Mouse (Mus musculus) T-helper 1 cell (primary cell): ENCODE measurements around the gene Rhou.

Experiments
- in situ Hi-C: fragments of 300-600 bp; cut with MboI, MseI; formaldehyde crosslinking; loops from one replicate; pipeline ENCODE4 v1.15.1; 2025; ENCODE audit warnings: high pct_unique_total_duplicates

Gene Rhou

GRCm38 (mm10) chr8:123649483-123649882 lies 4.2 kb upstream of the Rhou start:
- in situ Hi-C loops = no loop called here

- in situ Hi-C loops = no loop called here
Observed at GRCm38 (mm10) chr8:123651390-123652098, 2.2 kb upstream of the Rhou start.

- in situ Hi-C loops = no loop called here
Observed at GRCm38 (mm10) chr8:123652641-123653040, 1.1 kb upstream of the Rhou start.

GRCm38 (mm10) chr8:123653994-123654569 lies 353 bp downstream of the Rhou start:
- in situ Hi-C loops = no loop called here

GRCm38 (mm10) chr8:123654763-123655162 lies 1.0 kb downstream of the Rhou start:
- in situ Hi-C loops = no loop called here

- in situ Hi-C loops = no loop called here
Observed at GRCm38 (mm10) chr8:123655351-123655779, 1.6 kb downstream of the Rhou start.

- in situ Hi-C loops = no loop called here
Observed at GRCm38 (mm10) chr8:123657826-123658225, 4.1 kb downstream of the Rhou start.

GRCm38 (mm10) chr8:123659469-123660057 lies 5.8 kb downstream of the Rhou start:
- in situ Hi-C loops = no loop called here

- in situ Hi-C loops = no loop called here
Observed at GRCm38 (mm10) chr8:123661515-123661914, 7.8 kb downstream of the Rhou start.

GRCm38 (mm10) chr8:123665580-123665979 lies 11.9 kb downstream of the Rhou start:
- in situ Hi-C loops = no loop called here

- in situ Hi-C loops = no loop called here
Observed at GRCm38 (mm10) chr8:123666832-123667231, 13.1 kb downstream of the Rhou start.

GRCm38 (mm10) chr8:123668681-123669080 lies 15.0 kb downstream of the Rhou start:
- in situ Hi-C loops = no loop called here

GRCm38 (mm10) chr8:123670766-123671165 lies 17.0 kb downstream of the Rhou start:
- in situ Hi-C loops = no loop called here

- in situ Hi-C loops = no loop called here
Observed at GRCm38 (mm10) chr8:123671454-123671853, 17.7 kb downstream of the Rhou start.

GRCm38 (mm10) chr8:123672648-123673047 lies 18.9 kb downstream of the Rhou start:
- in situ Hi-C loops = no loop called here

GRCm38 (mm10) chr8:123675611-123676010 lies 21.9 kb downstream of the Rhou start:
- in situ Hi-C loops = no loop called here

- in situ Hi-C loops = no loop called here
Observed at GRCm38 (mm10) chr8:123678390-123678789, 24.7 kb downstream of the Rhou start.

GRCm38 (mm10) chr8:123682073-123682761 lies 28.5 kb downstream of the Rhou start:
- in situ Hi-C loops = no loop called here

GRCm38 (mm10) chr8:123683321-123683720 lies 29.6 kb downstream of the Rhou start:
- in situ Hi-C loops = no loop called here

- in situ Hi-C loops = no loop called here
Observed at GRCm38 (mm10) chr8:123684806-123685205, 31.1 kb downstream of the Rhou start.

- in situ Hi-C loops = no loop called here
Observed at GRCm38 (mm10) chr8:123685477-123685876, 31.7 kb downstream of the Rhou start.

GRCm38 (mm10) chr8:123687826-123688225 lies 34.1 kb downstream of the Rhou start:
- in situ Hi-C loops = no loop called here
